In genomic region chr13:52766236-52766635, GRCm38 (mm10) we compare ENCODE assay signal across 8 mouse cellular contexts.
DNase-seq lines count a peak whose midpoint lies in the region; ATAC-seq lines count a peak whose summit lies in the region.

No protein-coding gene starts in this region.

- DNase-seq in gastrocnemius, adult 18-20 months (ENCODE audit: low spot score), result peak; percentile 46
- DNase-seq in gastrocnemius, adult 8-10 months (ENCODE audit: low spot score in 2 of 2), result no peak
- DNase-seq in midbrain, embryonic 10.5 days (ENCODE audit: low spot score), result no peak
- peak; percentile 2 for DNase-seq in hindlimb bud, embryonic 11.5 days (ENCODE audit: extremely low spot score, low read depth, low spot score)
- DNase-seq in urinary bladder, postnatal 14 days (ENCODE audit: low spot score), result no peak

- H3K9ac ChIP-seq in midbrain, embryonic 15.5 days, result no peak overlapping the region
- no peak overlapping the region for H3K9ac ChIP-seq in stomach, embryonic 16.5 days (ENCODE audit: low read length)

- no peak overlapping the region for H3K4me2 ChIP-seq in midbrain, embryonic 15.5 days
- H3K4me2 ChIP-seq in stomach, embryonic 16.5 days (ENCODE audit: low read depth, low read length), result peak overlapping the region; percentile 32; the same call in 1 of the 2 replicates

- H3K9me3 ChIP-seq in midbrain, embryonic 15.5 days, result no peaks in the 10 kb centered on the region
- H3K9me3 ChIP-seq in midbrain, embryonic 10.5 days (replicated peaks), result no peaks in the 10 kb centered on the region
- H3K9me3 ChIP-seq in stomach, embryonic 16.5 days (replicated peaks; ENCODE audit: control insufficient read depth, low read length), result no peaks in the 10 kb centered on the region

- WGBS in midbrain, embryonic 15.5 days, result 83% methylated on average over 2 of the region's 2 CpGs
- 86% methylated on average over 2 of the region's 2 CpGs for WGBS in midbrain, embryonic 10.5 days
- WGBS in stomach, embryonic 16.5 days, result 81% methylated on average over 2 of the region's 2 CpGs

- peak overlapping the region; percentile 51; the same call in 1 of the 2 replicates for H3K27ac ChIP-seq in midbrain, embryonic 15.5 days
- H3K27ac ChIP-seq in midbrain, embryonic 10.5 days (replicated peaks), result no peak overlapping the region
- peak overlapping the region; percentile 89 for H3K27ac ChIP-seq in stomach, embryonic 16.5 days (ENCODE audit: low read length)

- peaks cover 15% of the 10 kb centered on the region for H3K4me1 ChIP-seq in midbrain, embryonic 15.5 days
- H3K4me1 ChIP-seq in midbrain, embryonic 10.5 days, result peaks cover 9% of the 10 kb centered on the region
- peaks cover 31% of the 10 kb centered on the region for H3K4me1 ChIP-seq in stomach, embryonic 16.5 days (ENCODE audit: control insufficient read depth, insufficient read depth, low read length)

- no peaks in the 10 kb centered on the region for H3K36me3 ChIP-seq in midbrain, embryonic 15.5 days (replicated peaks)
- no peaks in the 10 kb centered on the region for H3K36me3 ChIP-seq in midbrain, embryonic 10.5 days
- H3K36me3 ChIP-seq in stomach, embryonic 16.5 days (ENCODE audit: control insufficient read depth, insufficient read depth, low read length), result no peaks in the 10 kb centered on the region

- no peaks in the 10 kb centered on the region for H3K27me3 ChIP-seq in midbrain, embryonic 15.5 days (replicated peaks)
- no peaks in the 10 kb centered on the region for H3K27me3 ChIP-seq in midbrain, embryonic 10.5 days (ENCODE audit: low read depth, poor library complexity, severe bottlenecking)
- no peaks in the 10 kb centered on the region for H3K27me3 ChIP-seq in stomach, embryonic 16.5 days (ENCODE audit: control insufficient read depth, insufficient read depth, low read length)

- no peak overlapping the region for H3K4me3 ChIP-seq in midbrain, embryonic 15.5 days
- no peak overlapping the region for H3K4me3 ChIP-seq in midbrain, embryonic 10.5 days
- no peak overlapping the region for H3K4me3 ChIP-seq in stomach, embryonic 16.5 days (replicated peaks; ENCODE audit: low read length)

- ATAC-seq in midbrain, embryonic 15.5 days (replicated peaks), result no peak
- no peak for ATAC-seq in stomach, embryonic 16.5 days (ENCODE audit: insufficient read depth, low FRiP score)
- no peak for ATAC-seq in monocyte, adult 5-6 weeks (replicated peaks; ENCODE audit: insufficient number of reproducible peaks, low FRiP score, low TSS enrichment, poor library complexity, severe bottlenecking)

Comparison
In these comparisons a context has a peak if more than half of its experiments do, and no peak if none do; other contexts are left out.
1. DNase-seq: peak in gastrocnemius, adult 18-20 months (single experiment) and hindlimb bud, embryonic 11.5 days (single experiment); none in gastrocnemius, adult 8-10 months (0 of 2), midbrain, embryonic 10.5 days (single experiment) and urinary bladder, postnatal 14 days (single experiment).